Mouse (Mus musculus): ENCODE measurements around the gene Polr3e.

Polr3e gene

DNA sequence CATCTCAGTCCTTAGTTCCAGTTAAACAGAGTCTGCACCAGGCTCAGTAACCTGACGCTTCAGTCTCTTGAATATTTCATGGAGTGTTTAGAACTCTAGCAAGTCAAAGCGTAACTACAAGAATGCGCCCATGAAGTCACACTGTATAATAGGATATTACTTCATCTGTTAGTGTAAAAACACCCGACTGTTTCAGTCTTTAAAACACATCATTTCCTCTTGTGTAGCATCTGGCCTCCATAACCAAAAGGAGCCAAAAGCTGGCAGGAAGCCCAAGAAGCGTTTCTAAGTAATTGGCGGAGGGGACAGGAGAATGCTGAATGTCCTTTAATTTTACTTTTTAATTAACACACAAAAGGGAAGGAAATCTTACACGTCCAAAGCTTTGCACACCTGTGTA lies 59.5 kb downstream of the Polr3e start:
- DNase-seq (ENCODE audit: low spot score) = no peak

DNA sequence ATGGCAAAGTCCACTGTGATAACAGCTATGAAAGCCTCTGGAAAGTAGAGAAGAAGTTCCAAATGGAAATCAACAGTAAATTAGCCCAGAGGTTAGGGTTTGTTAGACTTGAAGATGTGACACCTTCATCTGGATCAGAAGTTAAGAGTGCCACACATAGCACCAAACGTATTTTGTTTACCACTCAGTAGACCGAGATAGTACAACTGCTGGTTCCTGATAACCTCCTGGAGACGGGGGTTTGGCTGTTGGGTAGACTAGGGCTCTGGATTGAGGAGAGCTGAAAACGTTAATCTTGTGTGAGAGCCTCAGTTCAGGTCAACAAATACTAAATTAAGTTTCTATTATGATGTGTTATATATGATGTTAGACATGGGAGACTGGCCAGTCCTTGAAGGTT lies 62.5 kb downstream of the Polr3e start:
- DNase-seq (ENCODE audit: low spot score) = no peak

DNA sequence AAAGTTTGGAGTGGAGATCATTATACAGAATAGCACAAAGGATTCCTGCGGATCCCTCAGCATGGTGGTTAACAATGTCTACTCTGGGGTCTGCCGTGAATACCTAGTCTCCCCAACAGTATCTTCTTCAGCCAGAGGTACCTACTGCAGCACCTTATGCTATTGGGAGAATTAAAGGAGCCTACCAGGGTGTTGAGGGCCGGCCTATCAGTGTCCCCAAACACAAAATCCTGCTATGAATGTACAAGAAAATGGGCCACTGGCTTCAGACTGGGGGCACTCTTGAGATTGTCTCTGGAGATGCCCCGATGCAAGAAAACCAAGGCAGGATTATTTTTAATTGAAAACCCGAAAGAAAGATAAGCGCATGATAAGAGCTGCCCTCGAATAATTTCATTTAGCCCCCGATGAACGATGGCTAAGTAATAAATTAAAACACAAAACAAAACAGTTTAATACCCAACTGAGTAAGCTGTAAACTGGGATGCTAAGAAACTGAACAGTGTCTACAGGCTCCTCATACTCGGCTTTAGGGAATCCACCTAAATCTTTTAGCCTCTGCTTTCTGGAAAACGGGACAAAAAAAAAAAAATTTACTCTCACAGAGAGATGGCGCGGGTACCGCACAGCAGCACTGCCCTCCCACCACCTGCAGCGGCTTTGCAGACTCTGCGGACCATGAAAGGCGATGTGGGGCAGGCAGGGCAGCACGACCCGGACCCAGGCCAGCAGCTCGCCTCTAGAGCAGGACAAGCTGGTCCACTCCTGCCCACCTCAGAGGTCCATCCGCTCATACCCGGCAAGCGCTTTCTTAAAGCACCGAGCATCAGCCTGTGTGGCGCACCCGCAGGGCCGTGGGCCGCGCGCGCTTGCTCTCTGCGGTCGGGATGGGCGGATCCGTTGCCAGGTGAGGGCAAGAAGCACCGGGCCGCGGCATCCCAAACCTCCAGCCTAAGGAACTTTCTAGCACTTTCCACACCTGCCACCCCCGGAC lies 63.7 kb downstream of the Polr3e start:
- DNase-seq (ENCODE audit: low spot score) = peak; percentile 69

DNA sequence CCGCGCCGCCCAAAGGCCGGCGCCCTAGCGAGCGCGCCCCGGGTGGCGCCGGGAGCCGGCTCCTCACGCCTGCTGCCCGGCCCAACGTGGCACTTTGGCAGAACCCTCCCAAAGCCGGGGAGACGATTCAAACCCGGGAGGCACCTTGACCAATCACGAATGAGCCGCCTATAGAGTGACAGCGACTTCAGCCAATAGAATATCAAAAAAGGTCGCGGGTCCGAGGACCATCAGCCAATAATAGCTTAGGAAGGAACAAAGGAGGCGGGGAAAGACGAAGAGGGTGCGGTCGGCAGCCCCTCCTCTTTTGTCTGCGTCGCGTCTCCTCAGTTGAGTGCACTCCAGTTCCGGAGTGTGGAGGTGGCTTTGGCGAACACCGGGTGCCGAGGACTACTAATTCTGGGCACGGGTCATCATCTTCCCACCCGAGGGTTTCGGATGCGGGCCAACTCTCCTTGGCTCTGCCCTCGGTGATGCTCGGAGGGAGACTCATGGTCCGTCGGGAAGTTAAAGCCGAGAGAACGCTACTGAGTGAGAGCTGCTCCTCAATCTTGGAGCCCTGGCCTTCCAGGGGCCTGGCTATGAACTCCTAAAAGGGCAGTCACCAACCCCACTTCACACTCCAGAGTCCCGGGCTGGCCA lies 64.8 kb downstream of the Polr3e start, which contains the start of the genes Cdr2 and Mfsd13b:
Gene Cdr2, minus strand, starts transcription at position 113 of the 642 bp plus-strand sequence.
Gene Mfsd13b, plus strand, starts transcription at position 310 of the 642 bp plus-strand sequence.
- DNase-seq (ENCODE audit: low spot score) = peak; percentile 88

DNA sequence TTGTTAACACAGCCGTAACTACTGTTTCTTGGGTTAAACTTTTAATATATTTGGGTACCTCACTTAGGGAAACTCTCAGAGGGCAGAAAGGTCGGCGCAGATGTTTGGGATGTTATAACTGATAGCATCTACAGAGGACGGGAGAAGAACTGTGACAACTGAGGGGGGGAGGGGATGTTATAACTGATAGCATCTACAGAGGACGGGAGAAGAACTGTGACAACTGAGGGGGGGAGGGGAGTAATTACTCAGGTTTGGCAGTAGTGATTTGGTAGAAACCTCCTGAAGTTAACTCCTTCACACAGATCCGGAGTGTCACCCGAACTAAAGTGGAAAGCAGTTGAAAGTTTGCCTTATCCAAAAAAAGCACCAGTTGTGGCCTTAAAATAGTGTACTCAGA lies 65.4 kb downstream of the Polr3e start:
- DNase-seq (ENCODE audit: low spot score) = no peak

DNA sequence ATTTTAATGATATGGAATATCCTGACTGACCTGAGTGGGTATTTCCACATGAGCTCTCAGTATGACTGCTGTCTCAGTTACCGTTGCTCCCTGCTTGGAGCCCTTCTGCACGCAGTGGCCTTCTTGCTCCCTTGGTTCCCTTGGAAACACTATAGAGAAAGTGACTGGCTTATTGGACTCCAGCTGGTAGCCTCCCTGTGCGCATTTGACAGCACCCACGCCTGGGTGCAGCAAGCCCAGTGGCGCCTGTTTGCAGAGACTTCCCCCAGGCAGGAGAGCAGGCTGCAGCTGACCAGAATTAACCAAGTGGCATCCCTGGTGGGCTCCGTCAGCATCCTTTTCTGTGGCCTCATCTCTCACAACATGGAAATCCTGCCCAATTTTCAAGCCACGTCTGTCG lies 73.6 kb downstream of the Polr3e start:
- no peak for DNase-seq (ENCODE audit: low spot score)

Measured in testis, postnatal 10 days (tissue).